Mouse (Mus musculus) heart, embryonic 16.5 days (tissue): ENCODE data around the gene Utp15. TPM values are rescaled to one million over a fixed set of nuclear protein-coding genes. Genes with fewer than 3 reads are reported as not detected.

Source experiments
- ATAC-seq: fragments of 200-750 bp; cut with Nextera tagmentation; replicated peaks from 2 replicates; pipeline ENCODE4 v1.8.0; 2017; ENCODE audit warnings: moderate number of reproducible peaks; ENCODE audit not compliant: insufficient read depth, low FRiP score; ENCODE audit errors: extremely low read depth
- H3K27ac ChIP-seq: fragments of 300-500 bp; sonication (generic); 2 replicates; pipeline ENCODE4 v1.5.1; 2014; ENCODE audit warnings: mild to moderate bottlenecking, low read length, control low read depth, moderate library complexity
- H3K27me3 ChIP-seq: fragments of 300-500 bp; sonication (generic); 2 replicates; pipeline ENCODE4 v1.6.1; 2014; ENCODE audit warnings: low read length, mixed read lengths; ENCODE audit not compliant: control insufficient read depth, insufficient read depth
- H3K36me3 ChIP-seq: fragments of 300-500 bp; sonication (generic); 2 replicates; pipeline ENCODE4 v1.6.1; 2014; ENCODE audit not compliant: control insufficient read depth, insufficient read depth
- H3K4me1 ChIP-seq: fragments of 300-500 bp; sonication (generic); 2 replicates; pipeline ENCODE4 v1.6.1; 2014; ENCODE audit warnings: low read length, mixed read lengths; ENCODE audit not compliant: control insufficient read depth, insufficient read depth
- H3K4me2 ChIP-seq: fragments of 300-500 bp; sonication (generic); 2 replicates; pipeline ENCODE4 v1.6.1; 2014; ENCODE audit warnings: low read depth, mild to moderate bottlenecking, control low read depth, low read length
- H3K4me3 ChIP-seq: fragments of 300-500 bp; sonication (generic); 2 replicates; pipeline ENCODE4 v1.5.1; 2014; ENCODE audit warnings: mild to moderate bottlenecking, control low read depth, low read length
- H3K9ac ChIP-seq: fragments of 300-500 bp; sonication (generic); 2 replicates; pipeline ENCODE4 v1.6.1; 2014; ENCODE audit warnings: low read length, control low read depth
- H3K9me3 ChIP-seq: fragments of 300-500 bp; sonication (generic); replicated peaks from 2 replicates; pipeline ENCODE4 v1.6.1; 2016; ENCODE audit warnings: low read length; ENCODE audit not compliant: control insufficient read depth
- WGBS: fragments of 180-500 bp; shearing (Covaris S2); extraction: QIAGEN DNeasy Blood & Tissue Kit; methylation state at CpG from one replicate; pipeline ENCODE4 v1.1.7; 2014; 5-methylcytosine and 5-hydroxymethylcytosine counted together
- polyA plus RNA-seq: library from polyadenylated mRNA; unstranded; fragments of >200 nt; fragmentation: Nextera tagmentation; extraction: Ambion mirVana; gene quantifications from 2 replicates; pipeline ENCODE4 v1.2.1, GENCODE M21; 2015

The Utp15 gene
- polyA plus RNA-seq, 1 experiment from 2014 or later: 17.2 TPM

DNA sequence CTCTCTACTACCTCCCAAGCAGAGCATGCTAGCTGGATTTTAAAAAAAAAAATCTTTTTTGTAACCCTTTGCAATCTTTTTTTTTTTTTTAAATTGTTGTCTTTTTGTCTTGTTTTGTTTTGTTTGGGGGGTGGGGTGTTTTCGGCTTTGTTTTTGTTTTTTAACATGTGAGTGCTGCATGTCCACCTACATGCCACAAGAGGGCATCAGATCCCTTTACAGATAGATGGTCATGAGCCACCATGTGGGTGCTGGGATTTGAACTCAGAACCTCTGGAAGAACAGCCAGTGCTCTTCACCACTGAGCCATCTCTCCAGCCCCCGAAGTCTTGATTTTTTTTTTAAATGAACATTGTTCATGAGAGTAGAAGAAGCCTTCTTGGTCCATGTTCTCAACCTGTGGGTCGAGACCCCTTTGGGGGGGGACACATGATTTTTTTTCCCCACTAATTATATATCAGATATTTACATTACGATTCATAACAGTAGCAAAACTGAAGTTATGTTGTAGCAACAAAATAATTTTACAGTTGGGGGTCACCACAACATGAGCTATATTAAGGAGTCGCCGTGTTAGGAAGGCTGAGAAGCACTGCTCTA is 35.1 kb upstream of the Utp15 start:
- no peak overlapping the region for H3K4me3 ChIP-seq
- ATAC-seq: no peak

DNA sequence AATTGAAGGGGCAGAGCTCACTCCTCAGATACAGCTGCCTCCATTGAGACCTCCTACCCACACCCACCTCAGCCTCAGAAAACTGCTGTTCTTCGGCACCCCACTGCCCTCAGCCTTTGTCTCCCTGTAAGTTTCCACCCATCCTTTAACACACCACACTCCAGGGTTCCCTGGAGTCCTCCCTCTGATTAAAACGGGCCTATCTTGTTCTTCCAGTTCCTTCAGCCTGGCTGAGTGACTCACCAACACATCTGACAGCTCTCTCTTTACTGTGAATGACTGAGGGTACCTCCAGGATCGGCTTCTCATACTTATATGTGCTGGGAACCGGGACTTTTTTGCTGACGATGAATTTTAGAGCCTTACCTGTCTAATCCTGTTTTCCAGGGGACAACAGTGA is 33.2 kb upstream of the Utp15 start:
- Histone ChIP-seq H3K9ac (no peak overlapping the region), H3K4me3 (no peak overlapping the region), H3K4me1 (no peaks in the 10 kb centered on the region; the same call in 1 of the 2 replicates), H3K4me2 (no peak overlapping the region), H3K36me3 (no peaks in the 10 kb centered on the region), H3K27me3 (no peaks in the 10 kb centered on the region), H3K27ac (no peak overlapping the region), H3K9me3 (no peaks in the 10 kb centered on the region)
- no peak for ATAC-seq
- 48% methylated on average over 5 of the region's 5 CpGs for WGBS

More for the DNA sequence above, 35.1 kb upstream of the Utp15 start:
- H3K4me2 ChIP-seq: no peak overlapping the region
- H3K36me3 ChIP-seq: no peaks in the 10 kb centered on the region
- no peak overlapping the region for H3K9ac ChIP-seq
- H3K9me3 ChIP-seq: no peaks in the 10 kb centered on the region
- no peak overlapping the region for H3K27ac ChIP-seq
- H3K27me3 ChIP-seq: no peaks in the 10 kb centered on the region
- H3K4me1 ChIP-seq: no peaks in the 10 kb centered on the region; the same call in 1 of the 2 replicates
- WGBS: 89% methylated on average over 6 of the region's 6 CpGs

DNA sequence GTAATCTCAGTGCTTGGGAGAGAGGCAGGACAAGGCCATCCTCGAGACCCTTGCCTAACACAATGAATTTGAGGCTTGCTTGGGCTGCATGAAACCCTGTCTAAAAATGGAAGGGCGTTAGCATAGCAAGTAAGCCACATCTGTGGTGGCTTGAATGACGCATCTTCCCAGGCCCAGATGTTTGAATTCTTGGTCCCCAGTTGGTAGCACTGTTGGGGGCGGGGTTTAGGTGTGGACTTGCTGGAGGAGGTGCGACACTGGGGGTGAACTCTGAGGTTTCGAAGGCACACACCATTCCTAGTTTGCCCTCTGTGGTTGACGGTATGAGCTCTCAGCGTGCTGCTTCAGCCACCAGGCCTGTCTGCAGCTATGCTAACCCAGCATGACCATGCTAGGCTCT is 28.9 kb upstream of the Utp15 start:
- no peaks in the 10 kb centered on the region for H3K36me3 ChIP-seq
- no peak overlapping the region for H3K4me3 ChIP-seq
- no peaks in the 10 kb centered on the region for H3K4me1 ChIP-seq
- no peaks in the 10 kb centered on the region for H3K9me3 ChIP-seq
- WGBS: 77% methylated on average over 8 of the region's 8 CpGs
- ATAC-seq: no peak
- H3K27ac ChIP-seq: no peak overlapping the region
- no peak overlapping the region for H3K9ac ChIP-seq
- H3K27me3 ChIP-seq: no peaks in the 10 kb centered on the region
- no peak overlapping the region for H3K4me2 ChIP-seq

DNA sequence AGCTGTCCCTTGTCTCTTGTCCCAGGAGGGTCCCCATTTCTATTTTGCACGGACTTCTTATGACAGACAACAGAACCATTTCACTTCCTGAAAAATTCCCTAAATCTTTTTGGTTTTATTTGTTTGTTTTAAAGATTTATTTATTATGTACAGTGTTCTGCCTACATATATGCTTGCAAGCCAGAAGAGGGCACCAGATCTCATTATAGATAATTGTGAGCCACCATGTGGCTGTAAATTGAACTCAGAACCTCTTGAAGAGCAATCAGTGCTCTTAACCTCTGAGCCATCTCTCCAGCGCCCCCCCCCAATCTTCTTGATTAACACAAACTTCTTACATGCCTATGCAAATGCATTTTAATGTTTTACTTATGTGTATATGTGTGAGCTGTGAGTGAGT is 27.9 kb upstream of the Utp15 start:
- H3K9ac ChIP-seq: no peak overlapping the region
- H3K36me3 ChIP-seq: no peaks in the 10 kb centered on the region
- WGBS: 28% methylated on average over 2 of the region's 2 CpGs
- H3K4me2 ChIP-seq: no peak overlapping the region
- no peak overlapping the region for H3K4me3 ChIP-seq
- no peak for ATAC-seq
- H3K9me3 ChIP-seq: no peaks in the 10 kb centered on the region
- no peaks in the 10 kb centered on the region for H3K4me1 ChIP-seq
- H3K27me3 ChIP-seq: no peaks in the 10 kb centered on the region
- no peak overlapping the region for H3K27ac ChIP-seq

DNA sequence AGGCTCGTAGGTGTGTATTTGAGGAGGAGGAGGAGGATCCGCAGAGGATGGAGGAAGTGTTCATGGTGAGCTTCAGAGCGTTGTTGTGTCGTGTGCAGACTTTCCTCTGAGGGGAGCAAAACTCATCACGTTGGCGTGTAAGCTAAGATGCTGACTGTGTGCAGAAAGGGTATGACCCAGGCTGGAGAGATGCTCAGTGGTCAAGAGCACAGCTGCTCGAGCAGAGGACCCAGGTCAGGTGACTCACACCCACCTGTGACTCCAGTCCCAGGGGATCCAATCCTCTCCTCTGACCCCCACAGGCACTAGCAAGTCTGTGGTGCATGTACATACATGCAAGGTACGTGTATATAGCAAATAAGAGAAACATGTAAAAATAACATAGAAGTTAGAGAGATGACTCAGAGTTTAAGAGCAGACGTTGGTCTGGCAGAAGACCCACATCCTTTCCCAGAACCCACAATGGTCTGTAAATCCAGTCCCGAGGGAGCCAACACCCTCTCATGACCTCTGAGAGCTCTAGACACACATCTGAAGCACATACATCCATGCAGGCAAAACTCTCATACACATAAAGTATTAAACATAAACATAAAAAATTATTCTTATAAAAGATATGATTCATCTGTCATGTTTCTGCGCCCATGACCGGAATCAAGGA is 18.3 kb upstream of the Utp15 start:
- 67% methylated on average over 12 of the region's 12 CpGs for WGBS
- Histone ChIP-seq H3K4me1 (peaks cover 1% of the 10 kb centered on the region), H3K4me3 (no peak overlapping the region), H3K27me3 (no peaks in the 10 kb centered on the region), H3K9ac (no peak overlapping the region), H3K27ac (no peak overlapping the region), H3K4me2 (no peak overlapping the region), H3K36me3 (no peaks in the 10 kb centered on the region), H3K9me3 (no peaks in the 10 kb centered on the region)
- ATAC-seq: no peak

DNA sequence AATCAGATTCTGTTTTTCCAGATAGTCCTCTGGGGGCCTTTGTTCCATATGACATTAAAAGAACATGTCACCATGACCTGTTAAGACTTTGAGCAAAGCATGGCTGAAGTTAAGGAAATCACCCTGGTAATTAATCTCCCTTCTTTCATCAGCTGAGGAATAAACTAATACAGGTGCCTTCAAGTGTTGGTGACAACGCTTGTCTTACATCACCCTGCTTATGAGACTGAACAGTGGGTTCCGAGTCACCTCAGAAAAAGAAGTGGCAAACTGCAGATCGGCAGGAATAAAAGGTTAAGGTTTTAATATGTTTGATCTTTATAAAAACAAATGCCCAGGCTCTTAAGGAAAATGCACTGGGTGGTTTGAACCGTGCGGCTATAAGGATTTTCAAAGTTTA is 16.8 kb upstream of the Utp15 start, which contains the start of gene Gm21976:
Gene Gm21976 (plus strand): TSS at position 202 of the 400 bp plus-strand sequence.
- H3K36me3 ChIP-seq: 0 out of 2 replicates have a peak, but pooled peaks cover 2% of the 10 kb centered on the region
- H3K4me1 ChIP-seq: peaks cover 3% of the 10 kb centered on the region
- H3K9me3 ChIP-seq: no peaks in the 10 kb centered on the region
- WGBS: 82% methylated on average over 5 of the region's 5 CpGs
- ATAC-seq: no peak
- H3K9ac ChIP-seq: no peak within 1 kb of the TSS
- H3K4me2 ChIP-seq: no peak within 1 kb of the TSS
- no peak within 1 kb of the TSS for H3K4me3 ChIP-seq
- H3K27ac ChIP-seq: no peak within 1 kb of the TSS
- no peaks in the 10 kb centered on the region for H3K27me3 ChIP-seq

DNA sequence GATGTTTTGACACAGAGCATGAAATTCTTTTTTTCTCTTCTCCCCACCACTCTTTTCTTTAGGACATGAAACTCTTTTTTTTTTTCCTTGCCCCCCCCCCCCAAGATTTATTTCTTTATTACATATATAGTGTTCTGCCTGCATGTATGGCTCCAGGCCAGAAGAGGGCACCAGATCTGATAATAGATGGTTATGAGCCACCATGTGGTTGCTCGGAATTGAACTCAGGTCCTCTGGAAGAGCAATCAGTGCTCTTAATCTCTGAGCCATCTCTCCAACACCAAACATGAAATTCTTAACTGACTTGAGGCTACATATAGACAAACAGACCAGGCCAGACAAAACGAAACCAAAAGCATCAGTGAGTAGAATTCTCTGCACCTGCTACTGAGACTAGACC is 14.7 kb upstream of the Utp15 start:
- no peak overlapping the region for H3K9ac ChIP-seq
- ATAC-seq: no peak

DNA sequence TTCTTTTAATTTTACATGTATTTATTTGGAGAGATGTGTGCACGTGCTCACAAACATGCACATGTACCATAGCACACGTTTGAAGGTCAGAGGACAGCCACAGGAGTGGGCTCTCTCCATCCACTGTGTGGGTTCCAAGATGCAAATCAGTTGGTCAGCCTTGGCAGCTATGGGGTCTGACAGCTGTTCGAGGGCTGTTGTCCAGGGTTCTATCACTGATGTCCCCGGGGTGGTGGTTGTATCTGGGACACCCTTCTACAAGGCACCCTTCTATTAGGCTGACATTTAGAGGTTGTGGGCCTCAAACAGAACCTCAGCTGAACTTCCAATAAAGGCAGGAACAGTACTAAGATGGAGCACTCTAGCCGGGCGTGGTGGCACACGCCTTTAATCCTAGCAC is 13.4 kb upstream of the Utp15 start:
- Histone ChIP-seq H3K27ac (peak overlapping the region; percentile 1), H3K36me3 (peaks cover 25% of the 10 kb centered on the region)

More for the DNA sequence above, 14.7 kb upstream of the Utp15 start:
- Histone ChIP-seq H3K4me3 (no peak overlapping the region), H3K4me1 (peaks cover 3% of the 10 kb centered on the region), H3K9me3 (no peaks in the 10 kb centered on the region), H3K4me2 (no peak overlapping the region), H3K36me3 (peaks cover 16% of the 10 kb centered on the region), H3K27me3 (no peaks in the 10 kb centered on the region), H3K27ac (no peak overlapping the region)
- 85% methylated on average over 2 of the region's 2 CpGs for WGBS

DNA sequence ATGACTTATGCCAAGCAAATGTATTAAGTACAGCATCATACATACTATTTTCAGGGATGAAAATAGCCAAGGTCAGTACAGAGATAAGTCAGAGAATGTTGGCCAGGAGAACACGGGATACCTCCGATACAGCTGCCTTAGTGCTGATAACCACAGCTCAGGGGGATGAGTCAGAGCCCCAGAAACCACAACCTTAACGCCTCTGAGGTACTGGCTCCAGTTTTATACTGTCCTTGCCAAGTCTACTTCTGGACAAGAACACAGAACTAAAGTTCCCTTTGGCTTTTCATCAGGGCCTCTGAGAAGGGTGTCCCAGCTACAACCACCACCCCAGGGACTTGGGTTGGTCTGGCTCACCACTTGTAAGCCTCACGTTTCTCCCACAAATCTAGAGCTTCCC is 12.8 kb upstream of the Utp15 start:
- H3K9me3 ChIP-seq: no peaks in the 10 kb centered on the region
- peak overlapping the region; percentile 51 for H3K27ac ChIP-seq
- ATAC-seq: peak; percentile 83
- H3K4me1 ChIP-seq: peaks cover 3% of the 10 kb centered on the region
- 19% methylated on average over 4 of the region's 4 CpGs for WGBS
- no peak overlapping the region for H3K9ac ChIP-seq
- no peaks in the 10 kb centered on the region for H3K27me3 ChIP-seq
- H3K4me3 ChIP-seq: no peak overlapping the region
- H3K4me2 ChIP-seq: no peak overlapping the region
- H3K36me3 ChIP-seq: peaks cover 25% of the 10 kb centered on the region

More for the DNA sequence above, 13.4 kb upstream of the Utp15 start:
- H3K4me3 ChIP-seq: no peak overlapping the region
- 87% methylated on average over 7 of the region's 7 CpGs for WGBS
- H3K9ac ChIP-seq: no peak overlapping the region
- H3K27me3 ChIP-seq: no peaks in the 10 kb centered on the region
- ATAC-seq: no peak
- no peaks in the 10 kb centered on the region for H3K9me3 ChIP-seq
- no peak overlapping the region for H3K4me2 ChIP-seq
- H3K4me1 ChIP-seq: peaks cover 3% of the 10 kb centered on the region
